Comparison of ENCODE assay signal across 22 mouse cellular contexts in the genomic region with DNA sequence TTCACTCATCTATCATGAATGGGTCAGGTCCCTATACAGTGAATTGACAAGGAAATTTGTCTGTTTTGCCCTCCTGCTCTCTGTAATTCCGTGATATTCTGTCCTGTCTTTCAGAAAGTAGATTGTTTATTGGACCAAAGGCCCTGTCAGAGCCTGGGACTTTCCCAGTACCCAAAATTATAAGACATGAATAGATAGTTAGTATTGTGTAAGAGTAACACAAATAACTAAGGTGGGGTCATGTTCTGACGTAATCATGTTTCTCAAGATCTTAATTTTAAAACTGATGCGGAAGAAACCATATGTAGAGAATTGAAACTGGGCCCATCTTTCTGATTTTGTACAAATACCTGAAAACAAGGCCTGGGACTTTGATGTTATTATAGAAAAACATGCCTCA. TPM values are rescaled to one million over a fixed set of nuclear protein-coding genes. Genes with fewer than 3 reads are reported as not detected.
"Had no signal": no experiment of that assay in that cellular context is flagged by ENCODE, and none has a peak within 500 bp of the region (broad histone marks: within the 10 kb centered on the region; RNA-seq: fewer than 3 reads in every experiment).

No protein-coding gene starts in this region.

- H3K36me3 ChIP-seq: liver, embryonic 15.5 days; lung, embryonic 15.5 days; midbrain, embryonic 13.5 days; midbrain, embryonic 15.5 days; neural tube, embryonic 13.5 days; neural tube, embryonic 15.5 days had no signal

- H3K27ac ChIP-seq: liver, embryonic 15.5 days; lung, embryonic 15.5 days; macrophage; midbrain, embryonic 13.5 days; midbrain, embryonic 15.5 days; neural tube, embryonic 13.5 days; neural tube, embryonic 15.5 days had no signal

- H3K9me3 ChIP-seq: liver, embryonic 15.5 days; lung, embryonic 15.5 days; midbrain, embryonic 13.5 days; midbrain, embryonic 15.5 days; neural tube, embryonic 13.5 days; neural tube, embryonic 15.5 days had no signal

- DNase-seq: liver, postnatal 0 days; lung, adult 2 months; lung, postnatal 14 days; lung, postnatal 36 days; retina, postnatal 1 day; right cerebral cortex, adult 18-20 months; right cerebral cortex, postnatal 25 days; right cerebral cortex, postnatal 4 days; spleen, adult 18-20 months; thymus, adult 18-20 months; thymus, postnatal 14 days; thymus, postnatal 36 days had no signal

- H3K4me3 ChIP-seq: liver, embryonic 15.5 days; lung, embryonic 15.5 days; megakaryocyte, embryonic 14.5 days; midbrain, embryonic 13.5 days; midbrain, embryonic 15.5 days; myocyte; neural tube, embryonic 13.5 days; neural tube, embryonic 15.5 days had no signal

- H3K27me3 ChIP-seq: liver, embryonic 15.5 days; lung, embryonic 15.5 days; megakaryocyte, embryonic 14.5 days; midbrain, embryonic 13.5 days; midbrain, embryonic 15.5 days; neural tube, embryonic 13.5 days; neural tube, embryonic 15.5 days had no signal

- ATAC-seq: liver, postnatal 0 days; lung, postnatal 0 days; midbrain, embryonic 13.5 days; midbrain, embryonic 15.5 days had no signal

- H3K4me1 ChIP-seq: liver, embryonic 15.5 days; lung, embryonic 15.5 days; midbrain, embryonic 13.5 days; midbrain, embryonic 15.5 days; neural tube, embryonic 13.5 days; neural tube, embryonic 15.5 days had no signal

RNA-seq across cellular contexts. Expression of a gene that starts 8.1 kb away (rescaled TPM):
- polyA plus RNA-seq: myocyte had no signal
